Mouse (Mus musculus) CH12.LX (cell line): ENCODE data around the gene Npas2.

ENCODE experiments used
- CTCF ChIP-seq, 2 experiments: IDR thresholded peaks in 1 of 2; conservative IDR thresholded peaks in 1 of 2; 2 replicates each; pipeline ENCODE4 v1.5.1; 2011 to 2012; ENCODE audit warnings: low read depth in 2 of 2, low read length in 2 of 2, improper control_type of control experiment in 1 of 2, inconsistent platforms in 1 of 2, mild to moderate bottlenecking in 1 of 2, moderate library complexity in 1 of 2
- E2F4 ChIP-seq: IDR thresholded peaks from 2 replicates; pipeline ENCODE4 v1.6.1; 2011; ENCODE audit warnings: low read depth, low read length, improper control_type of control experiment; ENCODE audit not compliant: insufficient replicate concordance
- POLR2A ChIP-seq: IDR thresholded peaks from 2 replicates; pipeline ENCODE4 v1.6.1; 2011; ENCODE audit warnings: low read depth, mild to moderate bottlenecking, improper control_type of control experiment, low read length
- RAD21 ChIP-seq: IDR thresholded peaks from 2 replicates; pipeline ENCODE4 v1.6.1; 2011; ENCODE audit warnings: low read depth, mild to moderate bottlenecking, low read length, improper control_type of control experiment, moderate library complexity
- SMC3 ChIP-seq: IDR thresholded peaks from 2 replicates; pipeline ENCODE4 v1.6.1; 2011; ENCODE audit warnings: low read depth, low read length, improper control_type of control experiment
- TBP ChIP-seq: conservative IDR thresholded peaks from 2 replicates; pipeline ENCODE4 v1.6.1; 2011; ENCODE audit warnings: low read depth, low read length, improper control_type of control experiment
- ZC3H11A ChIP-seq: IDR thresholded peaks from 2 replicates; pipeline ENCODE4 v1.6.1; 2012; ENCODE audit warnings: low read depth, mild to moderate bottlenecking, inconsistent platforms, low read length, improper control_type of control experiment

DNA sequence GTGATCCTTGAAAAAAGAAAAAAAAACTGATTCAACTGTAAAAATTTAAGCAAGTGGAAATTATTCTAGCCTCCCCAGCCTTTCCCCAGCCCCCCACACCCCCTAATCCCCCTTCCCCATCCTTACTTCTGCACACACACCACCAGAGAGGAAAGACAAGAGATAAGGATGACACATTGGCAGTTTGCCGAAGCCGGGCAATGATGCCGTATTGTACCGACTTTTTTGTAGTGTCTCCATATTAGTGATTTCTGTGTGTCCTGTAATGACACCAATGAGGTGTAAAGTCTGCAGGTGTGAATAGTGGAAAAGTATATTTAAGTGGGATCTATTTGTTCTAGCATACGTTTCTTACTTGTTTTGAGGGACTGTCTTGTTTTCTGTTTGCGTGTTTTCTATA, 146.6 kb downstream of the Npas2 start:
- TF ChIP-seq POLR2A (no peak), SMC3 (no peak), ZC3H11A (no peak), CTCF (conservative IDR thresholded peaks at IDR 0.05 in 1 of 2, IDR thresholded peaks at IDR 0.05 in 1 of 2; ENCODE audit: low read depth in 2 of 2, low read length in 2 of 2) (no peak), RAD21 (no peak), TBP (no peak), E2F4 (no peak)
